Mouse (Mus musculus) neural tube, embryonic 14.5 days (tissue): Measurements from ENCODE around the gene Araf. TPM values are rescaled to one million over a fixed set of nuclear protein-coding genes. Genes with fewer than 3 reads are reported as not detected.

ENCODE experiments used
- ATAC-seq: fragments of 200-750 bp; cut with Nextera tagmentation; 2 replicates; pipeline ENCODE4 v1.8.0; 2017; ENCODE audit warnings: low read depth, mild to moderate bottlenecking, moderate TSS enrichment, moderate library complexity
- H3K27ac ChIP-seq: fragments of 300-500 bp; sonication (generic); 2 replicates; pipeline ENCODE4 v1.5.1; 2014; ENCODE audit warnings: low read depth, mild to moderate bottlenecking, control low read depth, low read length, moderate library complexity, mixed read lengths
- H3K27me3 ChIP-seq: fragments of 300-500 bp; sonication (generic); 2 replicates; pipeline ENCODE4 v1.6.1; 2014; ENCODE audit warnings: low read length; ENCODE audit not compliant: control insufficient read depth, insufficient read depth
- H3K36me3 ChIP-seq: fragments of 300-500 bp; sonication (generic); 2 replicates; pipeline ENCODE4 v1.6.1; 2014; ENCODE audit warnings: low read length, mixed read lengths; ENCODE audit not compliant: control insufficient read depth, insufficient read depth
- H3K4me1 ChIP-seq: fragments of 300-500 bp; sonication (generic); 2 replicates; pipeline ENCODE4 v1.6.1; 2014; ENCODE audit warnings: low read length; ENCODE audit not compliant: control insufficient read depth, insufficient read depth
- H3K4me2 ChIP-seq: fragments of 300-500 bp; sonication (generic); 2 replicates; pipeline ENCODE4 v1.6.1; 2014; ENCODE audit warnings: mild to moderate bottlenecking, low read depth, low read length, control low read depth
- H3K4me3 ChIP-seq: fragments of 300-500 bp; sonication (generic); 2 replicates; pipeline ENCODE4 v1.5.1; 2014; ENCODE audit warnings: low read depth, low read length, control low read depth, mixed read lengths
- H3K9ac ChIP-seq: fragments of 300-500 bp; sonication (generic); replicated peaks from 2 replicates; pipeline ENCODE4 v1.6.1; 2014; ENCODE audit warnings: low read depth, mild to moderate bottlenecking, control low read depth, low read length, mixed read lengths
- H3K9me3 ChIP-seq: fragments of 300-500 bp; sonication (generic); 2 replicates; pipeline ENCODE4 v1.6.1; 2016; ENCODE audit warnings: low read length; ENCODE audit not compliant: control insufficient read depth
- WGBS: fragments of 180-500 bp; shearing (Covaris S2); extraction: QIAGEN DNeasy Blood & Tissue Kit; methylation state at CpG from one replicate; pipeline ENCODE4 v1.1.7; 2014; 5-methylcytosine and 5-hydroxymethylcytosine counted together
- polyA plus RNA-seq: library from polyadenylated mRNA; unstranded; fragments of >200 nt; fragmentation: Nextera tagmentation; extraction: Ambion mirVana; gene quantifications from 2 replicates; pipeline ENCODE4 v1.2.1, GENCODE M21; 2014

Gene Araf
- polyA plus RNA-seq, 1 experiment from 2014 or later: 400 TPM

- no peaks in the 10 kb centered on the region for H3K9me3 ChIP-seq
These were observed 65.8 kb downstream of the Araf start for GRCm38 (mm10) chrX:20863161-20864101.

DNA sequence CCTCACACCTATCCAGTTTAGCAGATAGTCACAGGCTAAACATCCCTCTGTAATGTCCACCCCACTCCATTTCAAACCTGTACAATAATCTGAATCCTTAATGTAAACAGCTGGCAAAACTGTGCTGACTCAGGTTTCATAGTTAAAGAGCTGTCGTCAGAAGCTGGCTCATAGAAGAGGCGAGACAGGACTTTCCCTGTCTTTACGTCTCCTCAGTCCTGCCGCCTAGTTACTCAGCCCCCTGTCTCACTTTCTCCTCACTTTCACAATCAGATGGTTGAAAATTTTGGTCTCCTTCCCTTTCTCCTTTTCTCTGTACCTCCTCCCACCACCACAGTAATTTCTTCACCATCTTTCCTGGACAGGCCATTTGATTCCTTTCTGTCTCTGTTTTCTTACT lies 70.5 kb downstream of the Araf start:
- no peaks in the 10 kb centered on the region for H3K4me1 ChIP-seq
- H3K9me3 ChIP-seq: no peaks in the 10 kb centered on the region
- 65% methylated on average over 4 of the region's 4 CpGs for WGBS
- H3K36me3 ChIP-seq: no peaks in the 10 kb centered on the region
- H3K9ac ChIP-seq: no peak overlapping the region
- ATAC-seq: no peak
- H3K4me2 ChIP-seq: no peak overlapping the region
- no peaks in the 10 kb centered on the region for H3K27me3 ChIP-seq
- H3K4me3 ChIP-seq: no peak overlapping the region
- no peak overlapping the region for H3K27ac ChIP-seq

More at GRCm38 (mm10) chrX:20863161-20864101, 65.8 kb downstream of the Araf start:
- H3K4me2 ChIP-seq: no peak overlapping the region
- H3K9ac ChIP-seq: no peak overlapping the region
- no peaks in the 10 kb centered on the region for H3K4me1 ChIP-seq
- 88% methylated on average over 9 of the region's 9 CpGs for WGBS
- H3K27ac ChIP-seq: no peak overlapping the region
- no peaks in the 10 kb centered on the region for H3K27me3 ChIP-seq
- no peak overlapping the region for H3K4me3 ChIP-seq
- no peaks in the 10 kb centered on the region for H3K36me3 ChIP-seq
- ATAC-seq: no peak

DNA sequence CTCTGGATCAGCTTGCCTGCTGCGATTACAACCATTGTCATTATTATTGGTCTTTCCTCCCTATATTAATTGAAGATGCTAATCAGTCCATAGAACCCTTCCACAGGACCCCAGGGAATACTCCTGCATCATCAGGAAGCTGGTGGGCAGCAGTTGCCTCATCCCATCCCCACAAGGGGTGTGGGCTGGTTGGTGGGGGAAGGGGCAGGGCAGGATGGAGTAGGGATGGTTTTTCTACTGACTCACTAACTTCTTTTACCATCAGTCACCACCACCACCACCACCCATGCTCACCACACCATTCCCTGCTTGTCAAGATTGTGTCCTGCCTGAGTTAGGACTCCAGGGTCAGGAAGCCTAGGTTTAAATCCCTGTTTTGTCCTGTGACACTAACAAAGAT lies 71.6 kb downstream of the Araf start:
- Histone ChIP-seq H3K4me3 (no peak overlapping the region), H3K27me3 (no peaks in the 10 kb centered on the region), H3K9me3 (no peaks in the 10 kb centered on the region), H3K9ac (no peak overlapping the region), H3K4me1 (no peaks in the 10 kb centered on the region), H3K4me2 (no peak overlapping the region), H3K27ac (no peak overlapping the region), H3K36me3 (no peaks in the 10 kb centered on the region)
- WGBS: 64% methylated on average over 1 of the region's 1 CpGs
- no peak for ATAC-seq

DNA sequence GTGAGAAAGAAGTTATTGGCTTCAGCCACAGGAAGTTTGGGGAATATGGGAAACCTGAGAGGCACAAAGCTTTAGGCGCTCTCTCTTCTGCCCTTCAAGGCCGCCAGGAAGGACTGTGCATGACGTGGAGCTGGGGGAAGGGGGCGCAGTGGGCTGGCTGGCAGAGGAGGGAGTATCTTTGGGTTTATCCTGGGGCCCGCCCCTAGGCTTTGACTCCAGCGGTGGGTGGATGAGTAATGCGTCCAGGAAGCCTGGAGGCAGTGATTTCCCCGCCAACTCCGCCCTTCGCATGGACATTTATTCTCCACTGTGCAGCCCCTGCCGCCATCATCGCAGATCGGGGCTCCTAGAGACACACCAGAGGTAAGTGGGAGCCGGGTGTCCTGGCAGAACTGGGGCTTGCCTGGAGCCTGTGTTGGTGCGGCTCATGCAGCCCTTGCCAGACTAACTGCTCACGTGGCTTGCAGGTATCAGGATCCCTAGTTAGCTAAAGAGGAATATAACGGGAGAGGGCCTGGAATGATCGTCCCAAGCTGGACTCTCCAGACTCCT lies 72.4 kb downstream of the Araf start, which contains the start of gene Timp1:
Gene Timp1 (plus strand): TSS at position 205 of the 552 bp plus-strand sequence.
- no peaks in the 10 kb centered on the region for H3K36me3 ChIP-seq
- 0 out of 2 replicates have a peak, but pooled peaks have one; percentile 15 for ATAC-seq
- no peaks in the 10 kb centered on the region for H3K9me3 ChIP-seq
- no peak within 1 kb of the TSS for H3K27ac ChIP-seq
- H3K4me2 ChIP-seq: no peak within 1 kb of the TSS
- H3K4me3 ChIP-seq: no peak within 1 kb of the TSS
- no peaks in the 10 kb centered on the region for H3K4me1 ChIP-seq
- H3K9ac ChIP-seq: no peak within 1 kb of the TSS
- 16% methylated on average over 18 of the region's 18 CpGs for WGBS
- no peaks in the 10 kb centered on the region for H3K27me3 ChIP-seq

DNA sequence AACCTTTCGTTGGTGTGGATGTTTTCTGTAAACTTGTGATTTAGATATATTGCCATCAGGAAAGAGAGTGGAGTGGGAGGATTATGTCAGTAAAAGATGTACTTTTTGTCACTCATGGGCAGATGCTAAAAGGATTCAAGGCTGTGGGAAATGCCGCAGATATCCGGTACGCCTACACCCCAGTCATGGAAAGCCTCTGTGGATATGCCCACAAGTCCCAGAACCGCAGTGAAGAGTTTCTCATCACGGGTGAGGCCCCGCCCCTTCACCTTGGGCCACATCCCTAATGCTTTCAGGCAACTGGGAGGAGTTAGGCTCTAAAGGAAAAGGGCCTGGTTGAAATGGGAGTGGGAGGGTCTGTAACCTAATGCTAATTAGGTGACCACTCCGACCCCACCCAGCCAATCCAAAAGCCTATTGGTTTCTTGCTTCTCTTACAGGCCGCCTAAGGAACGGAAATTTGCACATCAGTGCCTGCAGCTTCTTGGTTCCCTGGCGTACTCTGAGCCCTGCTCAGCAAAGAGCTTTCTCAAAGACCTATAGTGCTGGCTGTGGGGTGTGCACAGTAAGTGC lies 75.4 kb downstream of the Araf start:
- Histone ChIP-seq H3K9ac (no peak overlapping the region), H3K36me3 (no peaks in the 10 kb centered on the region), H3K4me2 (no peak overlapping the region), H3K9me3 (no peaks in the 10 kb centered on the region), H3K27ac (no peak overlapping the region), H3K4me3 (no peak overlapping the region), H3K4me1 (no peaks in the 10 kb centered on the region), H3K27me3 (no peaks in the 10 kb centered on the region)
- 32% methylated on average over 11 of the region's 11 CpGs for WGBS
- no peak for ATAC-seq

DNA sequence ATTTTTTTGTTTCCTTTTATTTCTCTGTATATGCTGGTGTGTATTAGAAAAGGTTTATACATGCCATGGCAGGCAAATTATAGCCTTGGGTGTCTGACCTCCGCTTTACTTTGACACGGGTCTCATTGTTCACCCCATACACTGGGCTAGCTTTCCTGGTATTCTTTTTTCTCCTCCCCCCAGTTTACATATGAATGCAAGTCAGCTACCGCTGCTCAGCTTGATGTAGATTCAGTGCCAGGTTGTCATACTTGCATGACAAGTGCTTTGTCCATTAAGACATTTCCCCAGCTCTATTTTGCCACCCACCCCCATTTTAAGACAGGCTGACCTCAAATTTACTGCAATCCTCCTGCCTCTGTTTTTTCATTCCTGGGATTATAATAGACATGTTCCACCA lies 77.6 kb downstream of the Araf start:
- Histone ChIP-seq H3K27me3 (no peaks in the 10 kb centered on the region), H3K4me1 (no peaks in the 10 kb centered on the region), H3K4me2 (no peak overlapping the region), H3K9ac (no peak overlapping the region), H3K4me3 (no peak overlapping the region), H3K27ac (no peak overlapping the region), H3K36me3 (no peaks in the 10 kb centered on the region), H3K9me3 (no peaks in the 10 kb centered on the region)
- WGBS: 32% methylated on average over 3 of the region's 3 CpGs
- no peak for ATAC-seq

DNA sequence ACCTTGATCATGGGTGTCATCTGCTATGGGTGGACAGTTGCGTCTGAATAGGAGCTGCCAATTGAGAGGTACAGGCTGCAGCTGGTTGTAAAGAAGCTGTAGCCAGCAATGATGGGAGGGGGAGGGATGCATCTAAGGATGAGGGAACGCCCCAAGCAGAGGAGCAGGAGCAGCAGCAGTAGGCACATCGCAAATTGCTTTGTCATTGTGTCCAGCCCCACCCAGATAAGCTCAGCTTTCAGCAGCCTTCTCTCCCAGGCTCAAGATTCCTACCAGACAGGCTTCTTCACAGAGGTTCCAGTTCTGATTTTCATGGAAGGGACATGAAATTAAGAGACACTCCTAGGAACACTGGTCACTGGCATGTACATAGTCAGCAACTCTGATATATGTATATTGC lies 112.5 kb downstream of the Araf start:
- H3K4me2 ChIP-seq: no peak overlapping the region
- H3K4me1 ChIP-seq: no peaks in the 10 kb centered on the region
- H3K27ac ChIP-seq: no peak overlapping the region
- H3K36me3 ChIP-seq: no peaks in the 10 kb centered on the region
- no peaks in the 10 kb centered on the region for H3K9me3 ChIP-seq
- no peak overlapping the region for H3K9ac ChIP-seq
- WGBS: 30% methylated on average over 3 of the region's 3 CpGs
- no peaks in the 10 kb centered on the region for H3K27me3 ChIP-seq
- no peak for ATAC-seq
- no peak overlapping the region for H3K4me3 ChIP-seq
